Mouse (Mus musculus) left cerebral cortex, postnatal 36 days (tissue): ENCODE data around the gene Sept9. TPM values are rescaled to one million over a fixed set of nuclear protein-coding genes. Genes with fewer than 3 reads are reported as not detected.

Experiments used
- DNase-seq, 2 experiments: peaks; one replicate each; pipeline ENCODE4 v3.0.0; 2021 to 2022; ENCODE audit warnings: low spot score in 2 of 2, mixed read lengths in 1 of 2
- intact Hi-C: fragments of 180-260 bp; cut with DNase I; formaldehyde crosslinking; loops from one replicate; pipeline ENCODE4 v1.15.1; 2025
- total RNA-seq, 2 experiments: library from RNA; stranded (reverse); gene quantifications; 2 replicates each; pipeline ENCODE4 v1.2.3; 2021

The Sept9 gene
- total RNA-seq, 2 experiments from 2014 or later, result 74.3 to 77.1 TPM

DNA sequence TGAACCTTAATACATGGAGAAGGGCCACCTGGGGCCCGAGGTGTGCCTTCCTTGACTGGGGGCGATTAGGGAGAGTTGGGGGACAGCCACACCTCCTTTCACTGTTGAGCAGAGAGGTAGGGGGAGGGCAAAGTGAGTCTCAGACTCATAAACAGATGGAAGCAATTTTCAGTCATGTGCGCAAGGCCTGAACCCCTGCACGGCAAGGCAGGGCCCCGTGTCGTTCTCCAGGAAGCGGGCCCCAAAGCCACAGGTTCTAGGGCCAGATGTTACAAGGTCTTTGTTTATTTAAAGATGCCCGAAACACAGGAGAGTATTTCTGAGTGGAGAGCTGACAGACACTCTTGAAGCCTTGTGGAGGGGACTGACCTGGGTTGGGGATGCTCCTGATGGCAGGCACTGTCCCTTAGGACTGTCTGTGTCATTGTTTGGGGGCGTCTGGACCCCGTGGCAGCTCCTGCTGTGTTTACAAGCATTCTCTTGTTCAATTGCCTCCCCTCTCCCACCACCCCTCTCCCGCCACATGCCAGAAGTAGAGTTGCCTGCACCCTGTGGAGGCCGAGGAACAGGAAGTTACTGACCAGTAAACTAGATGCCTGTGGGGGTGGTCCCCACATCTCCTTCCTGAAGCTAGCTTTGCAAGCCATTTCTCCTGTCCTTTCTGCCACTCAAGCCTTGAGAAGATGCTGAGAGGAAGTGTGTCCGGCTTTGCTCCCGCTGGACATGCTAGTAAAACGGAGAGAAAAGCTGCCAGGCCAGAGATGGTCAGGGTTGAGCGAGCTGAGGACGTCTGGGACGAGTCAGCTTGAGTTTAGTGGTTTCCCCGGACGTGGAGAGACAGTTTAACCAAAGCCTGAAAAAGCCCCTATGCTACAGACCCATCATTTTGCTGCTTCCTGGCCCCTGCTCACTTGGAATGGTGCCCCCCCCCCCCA is 150.2 kb downstream of the Sept9 start:
- no peak for DNase-seq
- intact Hi-C loops, result no loop called here

DNA sequence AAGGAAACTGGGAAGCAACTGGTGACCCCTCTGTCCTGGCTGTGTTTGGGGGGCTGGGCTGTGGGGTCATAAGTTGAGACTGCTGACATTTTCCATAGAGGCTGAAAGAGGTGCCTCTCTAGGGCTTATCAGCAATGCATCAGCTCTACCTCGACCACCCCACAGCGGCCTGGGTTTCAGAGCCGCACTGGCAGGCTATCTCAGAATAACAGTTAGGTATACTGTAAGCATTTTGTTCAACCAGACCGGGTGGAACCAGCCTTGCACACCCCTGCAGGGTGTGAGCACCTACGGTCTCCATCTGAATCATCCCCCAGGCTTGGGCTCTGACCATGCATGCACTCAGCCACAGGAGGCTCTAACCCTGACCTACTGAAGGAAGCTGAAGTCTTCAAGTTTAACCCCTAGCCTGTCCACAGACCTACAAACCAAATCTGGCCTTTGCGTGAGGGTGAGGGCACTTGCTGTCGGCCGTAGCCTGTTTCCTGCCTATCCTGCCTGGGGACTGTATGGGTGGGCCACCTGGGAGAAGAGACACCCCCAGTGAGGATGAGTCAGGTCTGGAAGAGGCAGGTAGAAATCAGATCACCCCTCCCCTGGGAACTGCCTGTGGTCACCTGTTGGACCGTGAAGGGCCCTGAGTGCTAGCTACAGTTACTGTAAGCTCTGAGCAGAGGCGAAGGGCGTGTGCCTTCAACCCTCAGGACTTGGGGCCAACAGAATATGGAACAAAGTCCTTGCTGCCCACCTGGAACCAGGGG is 151.2 kb downstream of the Sept9 start:
- no peak for DNase-seq
- intact Hi-C loops, result no loop called here

DNA sequence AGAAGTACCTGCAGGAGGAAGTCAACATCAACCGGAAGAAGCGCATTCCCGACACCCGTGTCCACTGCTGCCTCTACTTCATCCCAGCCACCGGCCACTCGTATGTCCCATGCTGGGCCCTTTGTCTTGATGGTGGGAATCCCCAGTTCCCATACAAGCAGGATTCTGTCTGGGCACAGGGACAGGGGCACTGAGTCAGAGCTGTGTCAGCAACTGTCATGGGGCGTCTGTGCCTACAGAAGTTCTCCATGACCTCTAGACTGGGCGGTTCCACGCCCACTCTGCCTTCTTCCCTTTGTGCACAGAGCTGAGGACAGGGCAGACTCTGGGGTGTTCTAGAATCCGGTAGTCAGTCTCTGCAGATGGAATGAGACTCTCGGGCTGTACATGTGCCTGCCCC is 153.7 kb downstream of the Sept9 start:
- intact Hi-C loops, result no loop called here

DNA sequence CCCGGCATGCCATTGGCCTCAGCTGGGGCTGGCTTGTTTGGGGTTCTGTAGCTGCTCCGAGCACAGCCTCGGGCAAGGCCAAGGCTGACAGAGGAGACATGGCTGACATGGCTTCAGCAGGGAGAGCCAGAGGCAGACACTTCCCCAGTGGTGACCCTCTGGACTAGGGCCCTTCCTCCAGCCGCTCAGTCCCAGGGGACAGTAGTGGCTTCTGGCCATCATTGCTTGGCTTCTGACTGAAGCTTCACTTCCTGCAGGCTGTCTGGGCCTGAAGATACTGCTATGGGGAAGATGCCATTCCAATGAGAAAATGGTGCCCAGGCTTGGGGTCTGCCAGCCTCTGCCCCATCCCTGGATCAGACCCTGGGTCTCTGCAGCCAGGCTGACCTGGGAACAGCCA is 154.6 kb downstream of the Sept9 start:
- intact Hi-C loops, result no loop called here
- DNase-seq, result no peak

More for the DNA sequence above, 153.7 kb downstream of the Sept9 start:
- DNase-seq, result no peak

DNA sequence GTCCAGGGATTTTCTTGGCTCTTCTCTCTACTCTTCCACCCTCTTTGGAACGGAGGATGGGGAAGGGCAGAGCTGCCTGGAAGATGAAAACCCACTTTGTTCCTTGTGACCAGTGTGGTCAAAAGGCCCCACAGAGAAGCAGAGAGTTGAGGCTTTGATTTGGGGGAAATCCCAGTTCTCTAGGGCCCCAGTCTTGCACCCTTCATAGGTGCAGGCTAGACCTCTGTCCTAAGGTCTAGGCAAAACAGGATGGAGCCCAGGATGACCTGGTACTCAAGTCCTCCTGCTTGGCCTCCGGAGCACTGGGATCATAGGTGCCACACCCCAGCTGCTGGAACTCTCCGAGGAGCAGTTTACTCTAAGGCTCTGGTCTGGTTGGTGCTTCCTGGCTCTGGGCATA is 157.5 kb downstream of the Sept9 start:
- intact Hi-C loops, result loop anchor here (5.0 kb wide), 1 partner anchor 45 kb away; no protein-coding TSS in a partner anchor
- no peak for DNase-seq

DNA sequence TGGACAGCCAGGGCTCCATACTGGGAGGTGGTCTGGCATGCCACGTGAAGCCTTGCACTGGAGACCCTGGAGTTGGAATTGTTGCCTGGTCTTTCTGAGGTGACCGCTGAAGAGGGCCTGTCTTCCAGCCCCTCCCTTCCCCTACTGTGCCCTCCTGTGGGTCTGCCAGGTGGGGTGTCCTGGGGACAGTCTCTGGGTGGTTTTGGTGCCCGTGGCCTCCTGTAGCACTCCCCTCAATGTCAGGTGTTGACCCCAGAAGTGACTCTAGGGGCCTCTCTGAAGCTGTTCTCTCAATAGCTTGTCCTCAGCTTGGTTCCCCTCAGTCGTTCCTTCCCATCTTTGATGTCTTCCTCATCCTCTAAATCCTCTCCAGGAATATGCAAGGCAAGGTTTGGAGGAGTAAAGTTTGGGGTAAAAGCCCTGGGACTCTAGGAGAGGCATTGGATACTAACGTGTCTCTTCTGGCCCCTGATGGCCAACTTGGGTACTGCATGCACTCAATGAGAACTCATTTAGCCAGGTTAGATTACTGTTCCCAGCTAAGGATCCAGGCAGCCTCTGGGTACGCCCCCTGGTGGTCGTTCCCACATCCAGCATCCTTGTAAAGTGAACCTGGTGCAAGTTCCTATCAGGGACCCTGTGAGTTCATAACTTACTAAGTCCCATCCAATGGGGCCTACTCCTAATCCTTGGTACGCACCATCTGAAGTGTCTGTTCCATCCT is 158.6 kb downstream of the Sept9 start:
- intact Hi-C loops, result loop anchor here (1.0 to 5.0 kb wide), 2 partner anchors 46 to 120 kb away; no protein-coding TSS in a partner anchor
- peak; percentile 86 to 89 for DNase-seq

DNA sequence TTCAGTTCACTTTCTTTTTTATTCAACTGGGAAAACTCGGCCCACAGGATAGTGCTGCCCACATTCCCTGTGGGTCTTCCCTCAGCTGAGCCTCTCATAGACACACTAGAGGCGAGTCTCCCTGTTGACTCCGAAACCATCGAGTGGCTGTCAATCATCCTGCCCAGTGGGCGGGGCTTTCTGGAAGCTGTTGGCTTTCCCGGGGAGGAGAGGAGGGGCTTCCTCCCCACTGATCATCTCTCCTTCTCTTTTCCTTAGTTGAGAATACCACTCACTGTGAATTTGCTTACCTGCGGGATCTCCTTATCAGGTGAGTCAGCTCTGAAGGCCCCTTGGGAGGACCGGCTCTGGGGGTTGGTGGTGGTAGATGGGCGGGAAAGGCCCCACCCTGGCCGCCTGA is 159.7 kb downstream of the Sept9 start:
- intact Hi-C loops, result loop anchor here (5.0 kb wide), 1 partner anchor 47 kb away; no protein-coding TSS in a partner anchor
- DNase-seq, result no peak

DNA sequence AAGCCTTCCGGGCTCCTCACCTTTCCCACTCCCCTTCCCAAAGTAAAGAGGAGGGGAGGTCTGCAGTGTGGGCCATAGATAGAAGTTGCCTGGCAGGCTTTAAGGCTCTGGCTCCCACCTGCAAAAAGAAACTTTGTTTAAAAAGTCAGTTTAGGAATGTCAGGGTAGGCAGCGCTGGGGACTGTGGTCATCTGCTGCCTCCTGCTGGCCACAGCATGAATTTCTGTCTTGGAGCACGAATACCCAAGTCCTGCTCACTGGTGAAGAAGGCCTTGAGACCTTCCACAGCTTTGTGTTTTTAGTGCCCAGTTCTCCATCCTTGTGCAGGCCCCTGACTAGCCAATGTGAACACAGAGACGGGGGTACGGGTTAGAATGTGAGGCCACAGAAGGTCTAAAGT is 160.4 kb downstream of the Sept9 start:
- intact Hi-C loops, result loop anchor here (5.0 kb wide), 2 partner anchors 48 to 288 kb away; no protein-coding TSS in a partner anchor
- peak; percentile 46 to 62 for DNase-seq

DNA sequence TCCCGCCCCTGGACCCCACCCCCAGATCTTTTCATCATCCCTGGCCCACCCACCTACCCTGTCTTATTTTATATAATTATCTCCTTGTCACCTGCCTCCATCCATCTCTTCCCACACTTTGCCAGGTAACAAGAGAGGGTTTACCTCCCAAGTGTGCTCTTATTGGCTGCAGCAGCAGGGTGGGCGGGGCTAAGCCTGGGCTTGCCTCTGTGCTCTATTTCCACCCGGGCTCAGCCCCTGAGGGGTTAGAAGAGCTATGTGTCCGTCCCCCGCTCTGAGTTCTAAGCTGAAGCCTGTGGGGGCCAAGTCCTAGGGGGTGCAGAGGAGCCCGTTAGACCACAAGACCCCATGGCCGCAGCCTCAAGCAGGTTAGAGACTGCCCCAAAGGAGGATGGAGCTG is 161.1 kb downstream of the Sept9 start:
- intact Hi-C loops, result loop anchor here (5.0 kb wide), 1 partner anchor 288 kb away; no protein-coding TSS in a partner anchor
- DNase-seq, result no peak

DNA sequence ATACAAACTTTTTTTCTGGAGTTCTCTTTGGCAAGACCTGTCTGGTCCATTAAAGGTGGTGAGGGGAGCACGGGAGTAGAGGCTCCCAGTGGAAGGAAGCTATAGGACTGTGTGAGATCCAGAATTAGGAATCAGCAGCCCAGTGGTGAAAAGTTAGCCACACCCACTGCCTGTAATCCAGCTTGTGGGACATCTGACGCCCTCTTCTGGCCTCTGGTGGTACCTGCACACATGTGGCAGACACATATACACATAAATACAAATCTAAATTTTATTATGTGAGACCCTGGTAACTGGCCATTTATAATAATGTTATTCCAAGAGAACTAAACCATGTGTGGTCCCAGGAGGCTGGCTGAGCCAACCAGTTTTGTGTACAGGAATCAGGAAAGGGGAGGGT is 162.8 kb downstream of the Sept9 start:
- no peak for DNase-seq
- intact Hi-C loops, result loop anchor here (5.0 kb wide), 1 partner anchor 290 kb away; no protein-coding TSS in a partner anchor

DNA sequence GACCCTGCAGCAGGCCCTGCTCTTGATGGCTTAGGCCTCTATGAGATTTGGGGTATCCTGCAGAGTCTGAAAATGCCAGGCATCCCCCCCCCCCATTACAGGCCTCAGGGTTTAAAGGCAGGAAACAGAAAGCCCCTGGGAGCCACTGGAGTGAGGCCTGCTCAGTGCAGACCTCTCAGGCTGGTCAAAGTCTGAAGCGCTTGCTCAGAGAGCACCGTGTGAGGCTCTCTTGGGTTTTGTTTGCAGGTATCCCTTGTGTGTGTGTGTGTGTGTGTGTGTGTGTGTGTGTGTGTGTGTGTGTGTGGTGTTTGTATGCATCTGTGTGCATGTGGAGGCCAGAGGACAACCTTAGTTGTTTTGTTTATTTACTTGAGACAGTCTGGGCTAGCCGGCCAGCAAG is 164.5 kb downstream of the Sept9 start:
- intact Hi-C loops, result loop anchor here (5.0 kb wide), 1 partner anchor 292 kb away; no protein-coding TSS in a partner anchor
- no peak for DNase-seq

DNA sequence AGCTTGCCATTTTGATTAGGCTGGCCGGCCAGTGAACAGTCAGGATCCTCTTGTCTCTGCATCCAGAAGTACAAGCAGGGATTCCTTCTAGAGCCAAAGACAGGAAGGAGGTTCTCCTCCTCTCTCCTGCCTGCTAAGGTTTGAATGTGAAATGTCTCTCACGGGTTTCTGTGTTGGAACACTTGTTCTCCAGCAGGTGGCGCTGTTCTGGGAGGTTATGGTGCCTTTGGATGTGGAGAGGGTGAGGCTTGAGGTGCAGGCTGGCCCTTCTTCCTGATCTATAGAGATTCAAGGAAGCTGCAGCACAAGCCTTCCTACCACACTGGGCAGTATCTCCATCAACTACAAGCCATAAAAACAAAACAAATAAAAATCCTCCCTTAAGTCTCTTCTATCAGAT is 167.0 kb downstream of the Sept9 start:
- intact Hi-C loops, result loop anchor here (5.0 kb wide), 1 partner anchor 456 kb away; no protein-coding TSS in a partner anchor
- DNase-seq, result no peak

DNA sequence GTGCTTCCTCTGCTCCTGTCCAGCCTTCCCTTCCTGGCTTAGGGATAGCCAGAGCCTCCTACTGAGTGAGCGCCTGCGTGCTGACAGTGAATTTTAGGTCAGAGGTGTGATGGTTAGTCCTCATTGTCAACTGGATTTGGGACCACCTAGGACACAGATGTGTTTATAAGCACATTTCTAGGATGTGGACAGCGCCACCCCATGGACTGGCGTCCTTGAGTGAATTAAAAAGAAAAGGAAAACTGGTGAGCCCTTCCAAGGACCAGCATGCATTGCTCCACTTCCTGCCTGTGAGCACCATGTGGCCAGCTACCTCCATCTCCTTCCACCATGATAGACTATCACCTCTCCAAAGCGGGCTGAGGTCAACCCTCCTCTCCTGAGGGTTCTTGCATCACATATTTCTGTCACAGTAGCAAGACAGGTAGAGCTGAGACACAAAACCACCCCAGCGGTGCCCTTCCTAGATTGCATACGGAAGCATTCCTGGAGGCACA is 167.4 kb downstream of the Sept9 start:
- DNase-seq, result no peak
- intact Hi-C loops, result loop anchor here (5.0 kb wide), 1 partner anchor 455 kb away; no protein-coding TSS in a partner anchor

DNA sequence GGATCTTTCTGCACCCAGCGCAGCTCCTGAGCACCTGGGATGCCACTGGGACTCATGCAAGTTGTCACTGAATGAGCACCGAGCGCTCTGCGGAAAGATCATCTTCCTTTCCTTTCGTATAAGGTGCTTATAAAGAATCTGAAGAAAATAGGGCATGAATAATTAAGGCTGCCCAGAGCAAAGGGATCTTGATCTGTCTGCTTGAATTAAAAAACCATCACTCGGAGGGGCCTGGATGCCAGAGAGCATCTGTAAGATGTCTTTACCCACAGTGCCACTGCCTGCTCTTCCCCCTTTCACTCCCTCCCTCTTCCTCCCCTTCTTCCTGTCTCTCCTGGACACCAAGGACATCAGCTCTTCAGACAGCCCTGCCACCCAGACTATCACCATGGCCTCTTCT is 168.5 kb downstream of the Sept9 start:
- intact Hi-C loops, result loop anchor here (5.0 kb wide), 1 partner anchor 454 kb away; no protein-coding TSS in a partner anchor

DNA sequence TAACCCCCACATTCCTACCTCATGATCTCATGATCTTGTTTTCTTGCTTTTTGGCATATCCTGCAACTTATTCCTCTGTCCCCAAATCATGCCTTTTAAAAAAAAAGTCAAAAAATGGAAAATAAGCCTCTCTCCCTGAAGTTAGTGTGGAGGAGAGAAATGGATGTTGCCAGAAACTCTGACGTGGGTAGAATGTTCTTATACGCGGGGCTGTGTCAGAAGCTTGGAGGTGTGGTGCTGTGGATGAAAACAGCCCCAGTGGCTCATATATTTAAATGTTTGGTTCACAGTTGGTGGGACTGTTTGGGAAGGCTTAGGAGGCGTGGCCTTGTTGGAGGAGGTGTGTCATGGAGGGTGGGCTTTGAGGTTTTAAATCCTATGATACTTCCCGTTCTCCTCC is 169.9 kb downstream of the Sept9 start:
- no peak for DNase-seq
- intact Hi-C loops, result loop anchor here (5.0 kb wide), 1 partner anchor 453 kb away; no protein-coding TSS in a partner anchor

More for the DNA sequence above, 168.5 kb downstream of the Sept9 start:
- no peak for DNase-seq

DNA sequence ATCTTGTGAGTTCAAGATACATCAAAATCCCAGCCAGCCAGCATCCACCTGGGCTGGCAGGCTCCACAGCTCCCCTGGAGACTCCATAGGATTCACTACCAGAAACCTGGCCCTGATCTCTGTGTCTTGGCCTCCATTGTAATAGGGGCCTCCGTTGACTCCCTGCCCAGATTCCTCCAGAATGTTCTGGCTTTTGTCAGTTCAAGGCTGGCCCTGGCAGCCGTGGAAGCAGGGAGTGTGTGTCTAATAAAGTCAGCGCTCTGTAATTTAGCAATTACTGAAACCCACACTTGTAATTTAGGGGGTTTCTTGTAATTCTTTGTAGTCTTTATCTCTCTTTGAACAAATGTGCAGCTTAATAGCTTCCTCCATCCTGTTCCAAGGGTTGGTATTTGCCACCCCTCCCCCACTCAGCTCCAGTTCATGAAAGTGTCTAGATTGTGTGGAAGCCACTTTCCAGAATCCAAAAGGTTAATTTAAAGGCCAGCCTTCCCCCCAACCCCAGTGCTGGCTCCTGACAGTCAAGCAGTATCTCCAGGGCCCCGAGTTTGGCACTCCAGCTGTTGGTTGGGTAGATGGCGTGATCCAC is 170.9 kb downstream of the Sept9 start:
- DNase-seq, result no peak
- intact Hi-C loops, result no loop called here

DNA sequence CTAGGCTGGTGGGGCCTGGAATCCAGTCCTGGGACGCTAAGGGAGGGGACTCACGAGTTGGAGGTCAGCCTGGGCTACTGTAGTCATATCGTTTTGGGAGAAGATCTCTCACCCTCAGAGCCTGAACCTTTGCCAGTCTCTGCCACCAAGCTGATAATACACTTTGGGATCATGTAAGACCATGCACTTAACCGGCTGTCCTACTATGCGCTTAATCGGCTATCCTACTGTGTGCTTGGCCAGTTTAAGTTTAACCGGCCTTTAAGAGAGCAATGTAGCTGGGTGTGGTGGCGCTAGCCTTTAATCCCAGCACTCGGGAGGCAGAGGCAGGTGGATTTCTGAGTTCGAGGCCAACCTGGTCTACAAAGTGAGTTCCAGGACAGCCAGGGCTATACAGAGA is 173.1 kb downstream of the Sept9 start:
- no peak for DNase-seq
- intact Hi-C loops, result no loop called here

DNA sequence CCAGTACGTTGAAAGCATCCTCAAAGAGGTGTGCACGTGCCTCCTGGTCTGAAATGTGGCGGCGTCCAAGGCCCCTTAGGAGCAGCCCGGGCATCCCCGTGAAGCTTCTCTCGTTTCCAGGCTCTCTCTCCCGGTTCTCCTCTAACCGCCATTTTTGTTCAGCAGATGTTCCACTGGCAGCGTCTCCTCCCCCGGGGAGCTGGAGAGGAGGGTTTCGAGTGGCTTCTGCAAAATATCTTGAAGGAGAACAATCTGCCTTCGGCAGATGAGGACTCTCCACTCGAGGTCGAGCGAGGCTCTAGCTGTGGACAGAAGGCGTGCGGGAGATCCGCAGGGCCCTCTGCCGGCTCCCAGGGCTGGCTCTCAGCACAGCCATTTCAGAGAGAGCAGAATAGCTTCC is 173.7 kb downstream of the Sept9 start:
- peak in 1 of 2 experiments; percentile 14 for DNase-seq
- intact Hi-C loops, result no loop called here

DNA sequence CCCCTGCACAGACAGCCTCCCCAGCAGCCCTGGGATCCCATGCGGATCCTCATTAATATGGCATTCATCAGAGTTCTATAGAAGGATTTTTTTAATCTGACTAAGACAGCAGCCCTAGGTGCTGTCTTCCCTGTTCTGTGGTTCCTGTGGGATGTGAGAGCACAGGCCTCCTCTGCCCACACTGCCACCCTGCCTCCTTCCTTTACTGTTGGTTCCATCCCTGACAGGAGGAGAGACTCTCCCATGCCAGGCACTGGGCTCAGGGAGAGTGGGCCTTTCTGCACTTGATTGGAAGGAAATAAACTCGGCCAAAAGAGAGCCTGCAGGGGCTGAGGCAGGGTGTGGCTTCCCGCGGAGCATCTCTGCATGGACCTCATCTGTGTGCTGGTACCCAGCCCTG is 174.4 kb downstream of the Sept9 start:
- intact Hi-C loops, result no loop called here
- DNase-seq, result peak in 1 of 2 experiments; percentile 14
